ENCODE assay signal across 20 mouse cellular contexts in genomic region chr19:14425122-14425521, GRCm38 (mm10).
DNase-seq lines count a peak whose midpoint lies in the region; ATAC-seq and TF ChIP-seq lines count a peak whose summit lies in the region.
"Had no signal": no experiment of that assay in that cellular context is flagged by ENCODE, and none has a peak within 500 bp of the region (broad histone marks: within the 10 kb centered on the region; RNA-seq: fewer than 3 reads in every experiment).

No protein-coding gene starts in this region.

- H3K9ac ChIP-seq in heart, embryonic 13.5 days, result no peak overlapping the region
- H3K9ac ChIP-seq in midbrain, postnatal 0 days (replicated peaks; ENCODE audit: low read length, poor library complexity, severe bottlenecking), result no peak overlapping the region
- no peak overlapping the region for H3K9ac ChIP-seq in midbrain, embryonic 11.5 days (ENCODE audit: low read length)
- no peak overlapping the region for H3K9ac ChIP-seq in kidney, embryonic 15.5 days
- no peak overlapping the region for H3K9ac ChIP-seq in forebrain, embryonic 12.5 days
- H3K9ac ChIP-seq: forebrain, embryonic 15.5 days; hindbrain, embryonic 14.5 days; liver, embryonic 15.5 days; neural tube, embryonic 12.5 days had no signal

- H3K27ac ChIP-seq in heart, embryonic 13.5 days (replicated peaks), result no peak overlapping the region
- H3K27ac ChIP-seq in midbrain, postnatal 0 days (ENCODE audit: low read depth, low read length), result no peak overlapping the region
- H3K27ac ChIP-seq in midbrain, embryonic 11.5 days (ENCODE audit: low read depth, low read length), result no peak overlapping the region
- H3K27ac ChIP-seq in limb, embryonic 10.5 days, result no peak overlapping the region
- no peak overlapping the region for H3K27ac ChIP-seq in kidney, embryonic 15.5 days
- no peak overlapping the region for H3K27ac ChIP-seq in forebrain, embryonic 12.5 days
- H3K27ac ChIP-seq: forebrain, embryonic 15.5 days; hindbrain, embryonic 14.5 days; liver, embryonic 15.5 days; neural tube, embryonic 12.5 days had no signal

- no peak for DNase-seq in heart, postnatal 36 days
- DNase-seq in midbrain, postnatal 0 days (ENCODE audit: low spot score), result no peak
- DNase-seq in midbrain, embryonic 11.5 days (ENCODE audit: low spot score, missing footprints), result no peak
- DNase-seq in limb, embryonic 10.5 days (ENCODE audit: low spot score), result peak; percentile 34
- DNase-seq: cerebellum, postnatal 10 days; heart, postnatal 4 days; kidney, adult 9 months; kidney, postnatal 4 days; lung, postnatal 14 days; midbrain, embryonic 14.5 days; right cerebral cortex, postnatal 14 days had no signal

- H3K27me3 ChIP-seq in heart, embryonic 13.5 days (replicated peaks), result peaks cover 45% of the 10 kb centered on the region
- no peaks in the 10 kb centered on the region for H3K27me3 ChIP-seq in midbrain, postnatal 0 days (ENCODE audit: insufficient read depth, low read length)
- H3K27me3 ChIP-seq in midbrain, embryonic 11.5 days (ENCODE audit: control insufficient read depth, insufficient read depth, low read length), result no peaks in the 10 kb centered on the region
- H3K27me3 ChIP-seq in limb, embryonic 10.5 days (ENCODE audit: low read depth, poor library complexity, severe bottlenecking), result no peaks in the 10 kb centered on the region
- H3K27me3 ChIP-seq in kidney, embryonic 15.5 days, result peaks cover 10% of the 10 kb centered on the region; the same call in 1 of the 2 replicates
- H3K27me3 ChIP-seq in forebrain, embryonic 12.5 days, result no peaks in the 10 kb centered on the region
- H3K27me3 ChIP-seq: forebrain, embryonic 15.5 days; liver, embryonic 15.5 days; neural tube, embryonic 12.5 days had no signal

- 27% methylated on average over 6 of the region's 6 CpGs for WGBS in heart, embryonic 13.5 days
- WGBS in midbrain, postnatal 0 days, result 90% methylated on average over 6 of the region's 6 CpGs
- 88% methylated on average over 6 of the region's 6 CpGs for WGBS in midbrain, embryonic 11.5 days
- WGBS in limb, embryonic 10.5 days, result 45% methylated on average over 6 of the region's 6 CpGs
- WGBS in kidney, embryonic 15.5 days, result 44% methylated on average over 6 of the region's 6 CpGs
- WGBS in forebrain, embryonic 12.5 days, result 88% methylated on average over 6 of the region's 6 CpGs

- H3K36me3 ChIP-seq in heart, embryonic 13.5 days, result no peaks in the 10 kb centered on the region
- no peaks in the 10 kb centered on the region for H3K36me3 ChIP-seq in midbrain, postnatal 0 days (ENCODE audit: insufficient read depth, low read length)
- no peaks in the 10 kb centered on the region for H3K36me3 ChIP-seq in midbrain, embryonic 11.5 days (ENCODE audit: control insufficient read depth, insufficient read depth, low read length)
- H3K36me3 ChIP-seq in limb, embryonic 10.5 days, result no peaks in the 10 kb centered on the region
- no peaks in the 10 kb centered on the region for H3K36me3 ChIP-seq in kidney, embryonic 15.5 days
- no peaks in the 10 kb centered on the region for H3K36me3 ChIP-seq in forebrain, embryonic 12.5 days (replicated peaks)
- H3K36me3 ChIP-seq: forebrain, embryonic 15.5 days; liver, embryonic 15.5 days; neural tube, embryonic 12.5 days had no signal

- TF ChIP-seq CTCF in midbrain, postnatal 0 days (IDR thresholded peaks at IDR 0.05), result peak; percentile 20; the same call in 1 of the 2 replicates

- H3K4me1 ChIP-seq in heart, embryonic 13.5 days, result peaks cover 29% of the 10 kb centered on the region
- H3K4me1 ChIP-seq in midbrain, postnatal 0 days (ENCODE audit: insufficient read depth, low read length), result no peaks in the 10 kb centered on the region
- no peaks in the 10 kb centered on the region for H3K4me1 ChIP-seq in midbrain, embryonic 11.5 days (ENCODE audit: control insufficient read depth, insufficient read depth, low read length)
- peaks cover 37% of the 10 kb centered on the region for H3K4me1 ChIP-seq in limb, embryonic 10.5 days
- peaks cover 30% of the 10 kb centered on the region for H3K4me1 ChIP-seq in kidney, embryonic 15.5 days
- peaks cover 16% of the 10 kb centered on the region for H3K4me1 ChIP-seq in forebrain, embryonic 12.5 days
- H3K4me1 ChIP-seq: megakaryocyte, embryonic 14.5 days had no signal

- intact Hi-C loops in heart, postnatal 36 days (cut with DNase I), result loop anchor here (10.0 kb wide), 1 partner anchor 250 kb away; no protein-coding TSS in a partner anchor

- no peak overlapping the region for H3K4me3 ChIP-seq in heart, embryonic 13.5 days
- no peak overlapping the region for H3K4me3 ChIP-seq in midbrain, postnatal 0 days (ENCODE audit: low read depth, low read length)
- no peak overlapping the region for H3K4me3 ChIP-seq in midbrain, embryonic 11.5 days (ENCODE audit: low read depth, low read length)
- no peak overlapping the region for H3K4me3 ChIP-seq in limb, embryonic 10.5 days
- H3K4me3 ChIP-seq in kidney, embryonic 15.5 days (replicated peaks), result no peak overlapping the region
- no peak overlapping the region for H3K4me3 ChIP-seq in forebrain, embryonic 12.5 days (replicated peaks)
- H3K4me3 ChIP-seq: forebrain, embryonic 15.5 days; liver, embryonic 15.5 days; megakaryocyte, embryonic 14.5 days; neural tube, embryonic 12.5 days had no signal

- H3K4me2 ChIP-seq in heart, embryonic 13.5 days, result 0 out of 2 replicates have a peak overlapping the region, but pooled peaks have one; percentile 4
- no peak overlapping the region for H3K4me2 ChIP-seq in midbrain, postnatal 0 days (ENCODE audit: low read depth, low read length, poor library complexity, severe bottlenecking)
- no peak overlapping the region for H3K4me2 ChIP-seq in midbrain, embryonic 11.5 days
- H3K4me2 ChIP-seq in kidney, embryonic 15.5 days, result no peak overlapping the region
- H3K4me2 ChIP-seq in forebrain, embryonic 12.5 days, result no peak overlapping the region
- H3K4me2 ChIP-seq: forebrain, embryonic 15.5 days; hindbrain, embryonic 14.5 days; liver, embryonic 15.5 days; neural tube, embryonic 12.5 days had no signal

- H3K9me3 ChIP-seq in heart, embryonic 13.5 days, result no peaks in the 10 kb centered on the region
- H3K9me3 ChIP-seq in midbrain, postnatal 0 days (ENCODE audit: low read length), result no peaks in the 10 kb centered on the region
- no peaks in the 10 kb centered on the region for H3K9me3 ChIP-seq in midbrain, embryonic 11.5 days (ENCODE audit: control insufficient read depth, low read length)
- no peaks in the 10 kb centered on the region for H3K9me3 ChIP-seq in limb, embryonic 10.5 days (replicated peaks)
- no peaks in the 10 kb centered on the region for H3K9me3 ChIP-seq in kidney, embryonic 15.5 days (replicated peaks)
- H3K9me3 ChIP-seq in forebrain, embryonic 12.5 days, result no peaks in the 10 kb centered on the region
- H3K9me3 ChIP-seq: forebrain, embryonic 15.5 days; liver, embryonic 15.5 days; megakaryocyte, embryonic 14.5 days; neural tube, embryonic 12.5 days had no signal

- ATAC-seq in heart, embryonic 13.5 days (ENCODE audit: extremely low read depth, insufficient number of reproducible peaks, low FRiP score, low TSS enrichment), result no peak
- no peak for ATAC-seq in midbrain, postnatal 0 days (ENCODE audit: low FRiP score)
- no peak for ATAC-seq in midbrain, embryonic 11.5 days (ENCODE audit: low FRiP score)
- no peak for ATAC-seq in kidney, embryonic 15.5 days (replicated peaks; ENCODE audit: low FRiP score)
- no peak for ATAC-seq in forebrain, embryonic 12.5 days (ENCODE audit: low FRiP score)
- ATAC-seq: forebrain, embryonic 15.5 days; inflammation-experienced regulatory T-cells, adult 6 months had no signal
